Mouse (Mus musculus) regulatory T cell (primary cell): Measurements from ENCODE around the gene Rgs4.

ENCODE experiments used
- in situ Hi-C: fragments of 300-600 bp; cut with MboI, MseI; formaldehyde crosslinking; loops from one replicate; pipeline ENCODE4 v1.15.1; 2025; ENCODE audit warnings: high pct_unique_total_duplicates

Rgs4 gene

DNA sequence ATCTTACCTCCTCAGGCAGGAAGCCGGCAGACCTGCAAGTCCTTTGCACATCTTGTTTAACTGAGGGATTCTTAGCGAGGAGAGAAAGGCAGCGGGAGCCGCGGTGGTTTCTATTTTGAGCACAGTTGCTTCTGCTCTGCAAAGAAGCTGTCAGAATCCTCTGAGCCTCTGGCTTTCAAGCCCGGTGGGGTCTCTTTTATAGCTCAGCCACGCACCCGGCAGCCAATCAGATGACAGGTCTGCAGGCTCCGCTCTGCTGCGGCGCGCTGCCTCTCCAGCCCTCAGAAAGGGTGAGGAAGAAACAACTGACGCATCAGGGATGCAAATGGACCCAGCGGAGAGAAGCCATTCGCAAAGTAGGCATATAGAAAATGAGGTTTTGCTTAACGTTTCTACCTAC lies at the start of gene Rgs4:
Rgs4 (minus strand) TSS at position 170 of the 400 bp plus-strand sequence.
- in situ Hi-C loops: no loop called here

DNA sequence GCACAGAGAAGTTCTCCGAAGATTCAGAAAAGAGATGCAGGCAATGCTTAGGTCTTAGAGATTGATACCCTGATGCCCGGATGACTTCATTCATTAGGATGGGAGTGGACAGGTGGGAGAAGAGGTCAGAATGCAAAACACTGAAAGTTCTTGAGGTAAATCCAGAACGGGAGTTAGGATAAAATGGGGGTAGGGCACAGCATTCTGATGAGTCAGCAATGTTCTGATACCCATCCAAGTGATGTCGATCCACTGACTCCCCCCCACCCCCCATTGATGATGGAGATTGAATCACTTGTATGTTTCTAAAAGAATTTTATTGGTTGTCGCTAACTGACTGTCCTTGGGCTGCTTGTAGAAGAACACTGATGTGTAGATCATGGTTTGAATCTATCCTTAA lies 45.0 kb upstream of the Rgs4 start:
- in situ Hi-C loops: no loop called here

DNA sequence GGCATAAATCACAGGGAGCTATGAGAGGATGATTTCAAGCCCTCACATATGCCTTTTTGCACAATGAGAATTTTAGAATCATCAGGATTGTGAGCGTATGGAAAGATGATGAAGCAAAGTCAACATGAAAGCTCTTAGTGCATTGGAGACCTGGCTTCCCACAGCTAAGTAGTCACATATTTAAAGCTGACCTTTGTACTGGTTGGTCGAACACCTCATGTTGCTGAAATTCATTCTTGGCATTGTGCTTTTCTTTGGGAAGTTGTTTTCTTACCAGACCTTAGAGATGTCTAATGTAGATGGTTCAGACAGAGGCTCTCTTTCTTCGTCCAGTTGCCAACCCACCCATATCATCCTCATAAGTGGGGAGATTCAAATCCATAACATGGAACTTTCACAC lies 38.5 kb upstream of the Rgs4 start:
- in situ Hi-C loops: no loop called here

DNA sequence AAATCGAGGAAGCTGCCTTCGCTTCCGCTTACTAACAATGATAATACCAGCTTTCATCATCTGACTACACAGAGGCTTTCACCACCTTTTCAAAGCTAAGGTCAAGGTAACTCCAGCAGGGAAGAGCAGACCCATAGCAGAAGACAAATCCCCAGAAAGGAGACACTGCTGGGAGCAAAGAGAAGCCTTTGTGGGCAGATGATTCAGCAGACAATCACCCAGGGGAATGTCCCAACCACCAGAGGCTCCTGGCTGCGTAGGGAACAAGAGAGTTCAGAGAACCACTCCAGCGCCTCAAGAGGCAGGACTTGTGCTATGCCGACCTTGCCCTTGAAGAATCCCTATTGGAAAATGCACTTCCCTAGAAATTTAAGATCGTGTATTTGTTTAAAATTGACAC lies 29.1 kb upstream of the Rgs4 start:
- in situ Hi-C loops: no loop called here

DNA sequence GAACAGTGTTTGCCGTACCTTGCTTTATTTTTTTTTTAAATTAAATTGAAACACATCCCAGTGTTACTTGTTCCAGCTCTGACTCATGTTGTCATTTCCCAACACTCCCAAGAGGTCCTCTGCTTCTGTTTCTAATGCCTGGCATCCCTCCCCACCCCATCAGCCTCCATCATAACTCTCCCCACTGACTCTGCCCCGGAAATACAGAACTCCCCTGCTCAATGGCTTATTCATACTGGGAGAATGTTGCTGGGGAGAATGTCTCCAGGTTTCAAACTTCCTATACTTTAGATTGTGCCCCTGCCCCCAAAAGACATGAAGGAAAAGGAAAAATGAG lies 17.1 kb upstream of the Rgs4 start:
- in situ Hi-C loops: loop anchor here (10.0 kb wide), 1 partner anchor 410 kb away; no protein-coding TSS in a partner anchor

DNA sequence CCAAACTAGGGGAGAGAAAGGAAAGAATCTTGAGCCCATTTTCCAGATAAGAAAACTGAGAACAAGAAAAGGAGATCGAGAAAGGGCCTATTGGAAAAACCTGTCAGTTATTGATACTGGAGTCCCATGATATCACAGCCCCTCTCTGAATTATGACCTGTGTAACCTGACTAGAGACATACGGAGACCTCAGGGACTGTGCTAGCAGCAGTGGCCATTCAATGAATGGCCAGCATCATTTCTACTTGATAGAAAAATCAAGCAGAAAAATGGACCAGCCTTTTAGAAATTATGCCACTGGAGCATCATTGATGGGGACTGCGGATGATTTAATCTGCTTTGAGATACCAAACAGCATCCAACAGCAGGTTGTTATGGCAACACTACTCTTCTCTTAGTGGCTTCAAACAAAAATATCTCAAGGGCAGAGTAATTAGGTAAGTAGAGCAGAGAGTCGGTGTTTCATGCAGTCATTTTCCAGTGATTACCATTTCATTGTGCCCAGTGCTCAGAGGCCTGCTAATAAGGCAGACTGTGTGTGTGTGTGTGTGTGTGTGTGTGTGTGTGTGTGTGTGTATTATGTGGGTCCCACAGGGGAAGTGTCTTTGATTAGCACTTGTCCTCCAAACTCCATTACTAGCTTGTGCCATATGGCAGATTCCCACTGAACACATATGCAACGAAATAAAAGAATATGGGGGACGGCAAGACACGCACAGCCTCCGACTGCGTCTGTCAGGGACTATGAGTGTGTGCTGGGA lies 16.6 kb upstream of the Rgs4 start:
- in situ Hi-C loops: loop anchor here (10.0 kb wide), 1 partner anchor 409 kb away; no protein-coding TSS in a partner anchor

DNA sequence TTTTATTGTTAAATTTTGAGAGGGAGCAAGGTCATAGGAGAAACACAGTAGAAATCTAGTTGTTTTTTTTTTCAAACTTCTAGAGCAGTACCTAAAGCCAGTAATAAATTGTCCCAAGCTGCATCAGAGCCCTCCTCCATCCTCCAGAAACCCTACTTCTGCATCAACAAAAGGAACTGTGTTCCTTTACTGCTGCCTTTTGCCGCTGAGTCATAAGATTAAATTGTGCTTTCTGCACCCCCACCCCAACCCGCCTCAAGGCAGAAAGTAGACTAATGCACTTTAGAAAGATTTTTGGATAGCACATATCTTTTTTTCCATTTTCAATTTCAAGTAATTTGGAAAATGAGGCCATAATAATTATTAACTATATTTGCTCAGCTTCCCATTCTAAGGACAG lies 15.1 kb upstream of the Rgs4 start:
- in situ Hi-C loops: loop anchor here (10.0 kb wide), 1 partner anchor 408 kb away; no protein-coding TSS in a partner anchor

DNA sequence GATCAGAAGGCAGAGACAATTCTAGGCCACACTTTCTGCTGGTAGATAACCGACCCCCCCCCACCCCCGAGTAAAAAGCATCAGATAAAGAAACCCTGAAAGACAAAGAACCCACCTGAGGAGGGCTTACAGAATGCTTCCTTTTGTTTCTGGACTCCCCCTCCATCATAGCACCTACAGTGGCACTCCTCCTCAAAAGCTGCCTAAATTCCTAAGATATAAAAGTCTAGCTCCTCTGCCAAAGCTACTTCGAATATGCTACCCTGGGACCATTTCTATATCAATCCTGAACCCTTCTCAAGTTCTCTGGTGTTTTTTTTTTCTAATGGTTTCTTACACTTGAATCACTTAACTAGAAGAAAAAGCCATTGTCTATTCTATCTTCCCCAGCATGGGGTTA lies 9.1 kb upstream of the Rgs4 start:
- in situ Hi-C loops: no loop called here

DNA sequence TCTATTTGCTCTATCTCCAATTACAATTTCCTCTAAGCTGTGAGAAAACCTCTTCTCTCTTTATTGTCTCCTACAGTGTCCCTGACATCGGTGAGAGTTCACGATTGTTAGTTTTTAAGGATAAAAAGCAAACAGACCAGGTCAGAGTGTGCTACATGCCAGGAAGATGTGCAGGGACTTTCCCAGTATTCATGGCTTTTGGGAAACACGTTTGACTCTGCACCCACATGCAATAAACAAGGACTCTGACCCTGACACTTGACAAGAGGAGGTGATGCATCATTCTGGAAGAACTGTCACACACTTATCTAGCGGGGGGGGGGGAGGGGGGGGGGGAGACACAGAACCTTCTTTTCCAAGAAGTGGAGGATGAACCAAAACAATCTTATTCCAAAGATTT lies 5.0 kb upstream of the Rgs4 start:
- in situ Hi-C loops: no loop called here

DNA sequence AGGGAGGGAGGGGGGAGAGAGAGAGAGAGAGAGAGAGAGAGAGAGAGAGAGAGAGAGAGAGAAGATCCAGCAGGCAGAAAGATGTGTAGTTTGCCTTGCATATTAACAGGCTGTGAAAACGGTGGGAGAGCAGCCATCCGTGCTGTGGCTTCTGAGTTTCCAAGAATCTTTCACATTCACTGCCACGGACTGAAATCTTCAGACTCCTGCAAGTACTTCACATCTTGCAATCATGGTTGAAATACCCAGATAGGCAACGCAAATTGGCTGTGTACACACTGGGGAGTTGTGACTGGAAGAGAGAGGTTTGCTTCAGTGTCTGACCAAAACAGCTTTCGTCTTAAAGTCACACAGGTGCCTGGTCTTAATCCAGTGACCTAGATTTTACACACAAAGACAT lies 997 bp upstream of the Rgs4 start:
- in situ Hi-C loops: no loop called here

DNA sequence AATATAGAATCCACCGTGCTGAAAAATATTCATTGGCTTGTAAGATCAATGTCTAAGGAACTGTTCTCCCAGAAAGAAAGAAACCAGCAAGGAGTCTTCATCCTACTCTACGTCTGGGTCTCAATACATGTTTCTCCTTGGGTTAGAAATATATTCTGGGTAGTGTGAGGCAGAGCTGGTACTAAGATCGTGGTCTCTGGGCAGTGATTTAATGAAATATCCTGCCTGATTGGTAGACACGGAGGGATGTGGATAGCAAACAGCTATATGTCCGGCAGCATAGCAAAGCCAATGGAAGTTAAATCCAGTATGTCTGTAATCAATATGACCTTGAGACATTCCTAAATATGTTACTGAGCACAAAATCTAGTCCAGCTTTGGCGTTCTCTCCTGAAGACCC lies 460 bp upstream of the Rgs4 start:
- in situ Hi-C loops: no loop called here

DNA sequence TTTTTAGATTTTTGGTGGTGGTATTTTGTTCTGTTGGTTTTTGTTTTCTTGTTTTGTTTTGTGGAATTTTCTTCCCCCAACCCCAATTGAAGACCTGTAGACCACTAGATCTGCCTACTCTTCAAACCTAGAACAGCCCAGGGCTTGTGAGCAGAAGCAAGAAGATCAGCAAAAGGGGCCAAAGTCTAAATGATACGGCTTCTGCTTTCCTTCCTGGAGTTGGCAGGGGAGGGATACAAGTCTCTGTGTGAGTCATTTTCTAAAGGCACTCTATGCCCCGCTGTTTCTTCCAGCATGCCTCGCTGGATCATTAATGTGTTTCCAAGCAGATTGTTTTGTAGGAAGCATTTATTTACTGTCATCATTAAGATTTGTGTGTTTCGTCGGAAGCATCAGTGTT lies 6.3 kb downstream of the Rgs4 start:
- in situ Hi-C loops: no loop called here

DNA sequence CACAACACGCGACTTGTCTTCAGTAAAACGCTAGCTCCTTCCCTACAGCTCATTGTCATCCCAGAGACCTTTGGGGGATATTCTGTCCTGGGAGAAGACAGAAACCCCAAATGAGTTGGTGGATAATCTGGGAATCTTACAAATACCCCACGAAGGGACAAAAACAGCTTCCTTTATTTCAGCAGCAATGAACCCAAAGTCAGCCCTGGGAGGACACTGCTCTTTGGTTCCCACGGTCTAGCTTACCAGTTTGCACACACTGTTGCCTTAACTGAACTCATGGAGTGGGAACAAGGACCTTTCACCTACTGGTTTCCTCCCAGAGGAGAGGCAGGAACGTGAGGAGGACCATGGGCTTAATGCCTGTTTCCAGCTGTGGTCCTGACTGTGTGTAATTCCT lies 10.2 kb downstream of the Rgs4 start:
- in situ Hi-C loops: no loop called here

DNA sequence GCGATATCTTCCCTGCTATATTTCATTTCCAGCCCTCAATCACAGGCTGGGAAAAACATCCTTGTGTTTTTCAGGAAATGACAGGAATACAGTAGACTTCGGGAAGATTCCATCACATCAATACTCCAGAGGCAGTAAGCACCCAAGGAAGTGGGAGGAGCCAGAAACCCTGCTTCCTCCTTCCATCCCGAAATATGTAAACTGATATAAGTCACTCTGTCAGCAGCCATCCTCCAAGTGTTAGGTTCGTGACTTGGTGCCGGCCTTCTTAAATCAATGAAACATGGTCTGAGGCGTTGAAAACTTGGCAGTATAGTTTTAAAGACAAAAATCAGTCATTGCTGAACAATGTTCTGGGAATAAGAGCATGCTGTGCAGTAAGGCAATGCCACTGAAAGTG lies 11.3 kb downstream of the Rgs4 start:
- in situ Hi-C loops: no loop called here

DNA sequence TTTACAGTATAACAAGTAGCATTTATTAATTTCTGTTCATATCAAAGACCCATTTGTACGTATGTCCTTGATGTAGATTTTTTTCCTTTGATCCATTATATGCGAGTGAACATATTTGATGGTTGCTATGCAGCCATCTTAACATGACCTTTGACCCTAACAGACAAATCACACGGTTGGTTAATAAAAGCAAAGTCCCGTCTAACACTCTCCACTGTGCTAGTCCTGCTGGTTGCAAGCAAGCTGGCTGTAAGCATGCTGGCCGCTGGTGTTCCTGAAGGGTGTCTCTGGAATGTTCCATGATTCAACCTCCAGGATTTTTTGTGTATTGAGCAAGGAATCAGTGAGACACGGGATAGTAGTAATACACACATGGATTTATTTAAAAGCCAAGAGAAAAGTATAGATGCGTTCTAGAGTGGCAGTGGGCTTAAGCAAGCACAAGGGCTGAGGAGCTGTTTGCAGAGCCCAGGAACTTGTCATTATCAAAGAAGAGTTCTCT lies 16.8 kb downstream of the Rgs4 start:
- in situ Hi-C loops: no loop called here

DNA sequence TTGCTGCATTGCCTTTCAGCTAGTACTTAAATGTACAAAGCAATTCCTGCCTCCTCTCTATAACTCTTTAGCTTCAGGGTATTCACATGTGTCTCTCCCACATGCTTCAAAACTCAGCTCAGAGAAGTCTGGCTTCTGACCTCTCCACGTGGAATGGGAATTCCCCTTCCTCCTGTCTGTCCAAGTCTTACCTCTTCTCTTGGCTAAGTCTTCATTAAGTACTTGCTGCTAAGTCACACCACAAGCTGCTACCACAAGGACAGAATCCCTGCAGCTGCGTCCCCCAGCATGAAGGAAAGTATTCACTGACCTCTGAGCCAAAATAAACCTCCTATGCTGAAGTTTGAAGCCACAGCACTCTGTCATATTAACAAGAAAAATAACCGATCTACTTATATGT lies 21.1 kb downstream of the Rgs4 start:
- in situ Hi-C loops: no loop called here

DNA sequence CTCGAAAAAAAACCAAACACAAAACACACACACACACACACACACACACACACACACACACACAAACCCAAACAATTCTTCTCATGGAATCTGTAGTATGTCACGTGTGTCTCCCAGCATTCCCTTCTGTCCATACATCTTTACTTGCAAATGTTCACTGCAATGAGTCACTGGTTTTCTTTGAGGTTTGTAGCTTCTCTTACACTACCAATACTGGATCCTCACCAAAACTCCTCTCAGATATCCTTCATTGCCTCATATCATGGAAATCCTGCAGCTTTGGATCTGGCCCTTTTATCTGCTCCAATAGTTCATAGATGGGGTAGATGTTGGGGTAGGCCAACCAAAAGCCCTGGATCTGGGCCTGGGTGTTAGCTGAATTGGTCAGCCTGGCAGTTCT lies 25.6 kb downstream of the Rgs4 start:
- in situ Hi-C loops: no loop called here

DNA sequence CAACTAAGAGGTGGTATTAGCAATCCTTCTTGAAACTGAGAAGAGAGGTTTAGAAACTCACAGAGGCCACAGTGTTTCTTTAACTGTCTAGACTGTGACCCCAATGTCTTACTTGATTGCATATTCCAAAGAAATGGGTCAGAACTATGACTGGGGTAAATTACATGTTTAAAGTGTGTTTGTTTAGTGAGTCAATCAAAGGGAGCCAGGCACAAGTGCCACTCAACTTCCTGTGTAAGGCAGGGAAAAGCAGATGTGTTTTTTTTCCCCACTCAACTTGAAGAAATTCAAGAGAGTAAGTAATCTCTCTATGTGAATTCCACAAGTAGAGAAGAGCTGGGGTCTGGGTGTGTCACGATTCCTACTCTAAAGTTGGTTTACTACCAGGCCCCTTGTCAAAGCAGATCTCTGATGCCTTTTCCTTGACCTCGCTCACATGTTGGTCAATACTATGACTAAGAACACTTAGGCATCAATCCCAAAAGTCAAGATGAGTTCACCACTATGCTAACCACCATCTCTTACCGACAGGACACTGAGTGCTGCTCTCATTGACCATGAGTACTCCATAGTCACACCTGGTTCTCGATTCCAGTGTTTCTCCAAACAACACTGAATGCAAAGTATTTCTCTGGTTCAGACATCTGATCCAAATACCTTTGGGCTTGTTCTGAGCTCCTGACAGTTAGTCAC lies 42.9 kb downstream of the Rgs4 start:
- in situ Hi-C loops: no loop called here

DNA sequence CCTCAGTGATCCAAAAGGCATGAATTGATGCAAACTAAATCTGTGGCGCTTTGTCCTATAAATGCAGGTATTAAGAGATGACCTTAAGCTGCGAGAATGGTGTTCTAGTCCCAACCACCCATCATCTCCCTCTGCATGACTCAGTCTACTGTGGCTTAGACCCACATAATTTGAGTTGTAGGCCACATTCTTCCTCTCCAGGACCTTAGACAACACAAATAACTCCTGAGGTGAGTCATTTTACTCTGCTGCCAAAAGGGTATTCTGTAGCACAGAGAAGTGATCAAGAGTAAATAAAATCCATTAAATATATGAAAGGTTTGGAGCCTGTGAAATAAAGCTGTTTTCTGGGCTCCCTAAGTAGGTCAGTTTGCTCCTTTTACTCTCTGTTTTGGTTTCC lies 48.3 kb downstream of the Rgs4 start:
- in situ Hi-C loops: no loop called here

DNA sequence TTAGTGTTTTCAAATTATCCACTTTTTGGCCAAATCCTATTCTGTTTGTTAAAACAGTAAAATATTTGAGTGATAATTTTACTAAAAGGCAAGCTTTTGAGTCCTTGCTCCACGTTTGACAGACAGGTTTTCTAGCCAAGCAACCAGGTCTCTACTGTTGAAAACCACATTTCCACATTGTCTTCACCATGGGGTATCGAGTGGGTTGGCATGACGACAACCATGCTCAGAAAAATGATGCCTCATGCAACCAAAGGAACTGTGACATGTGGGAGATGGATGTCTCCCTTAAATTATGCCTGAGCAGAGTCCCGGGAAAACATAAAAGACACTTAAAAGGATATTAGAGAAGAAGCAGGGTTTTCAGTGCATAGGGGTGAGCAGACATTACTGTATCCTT lies 50.2 kb downstream of the Rgs4 start:
- in situ Hi-C loops: no loop called here

DNA sequence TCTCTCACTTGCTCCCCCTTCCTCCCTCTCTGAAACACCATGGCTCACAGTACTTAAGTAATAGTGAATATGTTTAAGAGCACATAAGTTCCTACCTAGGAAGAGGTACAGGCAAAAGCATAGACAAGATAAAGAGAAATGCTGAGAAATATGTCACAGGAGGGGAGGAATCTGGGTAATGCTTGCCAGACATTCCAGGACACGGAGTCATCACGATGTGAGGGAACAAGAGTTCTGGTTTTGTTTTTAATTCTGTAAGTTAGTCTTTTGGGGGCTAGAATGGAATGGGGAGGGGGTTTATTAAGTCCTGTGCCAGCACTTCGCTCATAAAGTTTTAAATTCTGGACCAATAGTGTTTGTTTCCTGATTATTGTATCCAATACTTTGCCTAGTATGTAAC lies 52.1 kb downstream of the Rgs4 start:
- in situ Hi-C loops: no loop called here

DNA sequence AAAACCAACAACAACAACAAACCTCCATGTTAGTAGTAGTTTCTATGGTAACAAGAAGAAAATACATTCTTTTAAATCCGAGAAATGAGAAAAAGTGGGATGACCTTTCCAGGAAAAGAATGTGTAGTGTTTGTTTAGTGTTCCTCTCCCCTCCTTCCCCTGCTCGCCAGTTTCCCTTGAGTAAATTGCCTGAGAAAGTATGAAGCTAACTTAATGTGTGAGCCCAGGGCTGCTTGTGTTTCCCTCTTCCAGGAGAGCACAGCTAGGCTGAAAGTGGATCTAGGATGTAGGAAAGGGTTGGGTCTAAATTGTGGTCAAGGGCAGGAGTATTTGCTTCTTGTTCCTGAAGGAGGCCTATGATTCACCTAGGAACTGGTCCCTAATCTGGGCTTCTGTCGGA lies 53.9 kb downstream of the Rgs4 start:
- in situ Hi-C loops: no loop called here

DNA sequence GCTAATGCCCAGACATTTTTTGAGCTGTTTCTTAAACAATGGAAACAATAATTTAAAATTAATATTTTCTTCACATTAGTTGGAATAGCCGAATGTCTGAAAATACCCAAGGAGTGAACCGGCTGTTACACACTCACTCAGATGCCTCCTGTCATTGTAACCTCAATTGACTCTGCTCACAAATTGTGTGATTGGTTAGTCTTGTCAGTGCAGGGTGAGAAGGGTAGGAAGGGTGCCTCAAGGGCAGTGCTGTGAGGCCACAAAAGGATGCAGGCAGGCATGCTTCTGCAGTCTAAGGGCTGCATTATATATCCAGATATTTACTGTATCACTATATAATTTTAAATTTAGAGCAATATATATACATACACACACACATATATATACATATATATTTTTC lies 54.4 kb downstream of the Rgs4 start:
- in situ Hi-C loops: no loop called here
